Mouse (Mus musculus): ENCODE measurements around the gene Tmem9. TPM values are rescaled to one million over a fixed set of nuclear protein-coding genes. Genes with fewer than 3 reads are reported as not detected.
A peak's percentile ranks its signal among the peaks of the same experiment; 100 is the strongest.

The Tmem9 gene
- total RNA-seq, 2 experiments from 2014 or later: 53.7 to 56.7 TPM

- no peak for DNase-seq (ENCODE audit: extremely low spot score in 1 of 2, low spot score in 2 of 2)
- Histone ChIP-seq H3K27ac (no peak overlapping the region; the same call in 1 of the 2 replicates), H3K4me3 (no peak overlapping the region)
- intact Hi-C loops (cut with DNase I): no loop called here
- no peak for TF ChIP-seq CTCF (IDR thresholded peaks at IDR 0.05)
Observed at GRCm38 (mm10) chr1:136058594-136058993, 50.6 kb downstream of the Tmem9 start.

GRCm38 (mm10) chr1:136061041-136061789 is 53.3 kb downstream of the Tmem9 start:
- H3K27ac ChIP-seq: peak overlapping the region; percentile 69
- H3K4me3 ChIP-seq: no peak overlapping the region
- intact Hi-C loops (cut with DNase I): loop anchor here (2.0 to 5.0 kb wide), 2 partner anchors 56 to 72 kb away; no protein-coding TSS in a partner anchor
- TF ChIP-seq CTCF (IDR thresholded peaks at IDR 0.05): peak; percentile 66
- DNase-seq (ENCODE audit: extremely low spot score in 1 of 2, low spot score in 2 of 2): peak; percentile 79 to 80

GRCm38 (mm10) chr1:136061790-136062141 is 53.8 kb downstream of the Tmem9 start:
- TF ChIP-seq CTCF (IDR thresholded peaks at IDR 0.05): no peak
- no peak for DNase-seq (ENCODE audit: extremely low spot score in 1 of 2, low spot score in 2 of 2)
- intact Hi-C loops (cut with DNase I): loop anchor here (2.0 to 5.0 kb wide), 2 partner anchors 56 to 71 kb away; no protein-coding TSS in a partner anchor
- peak overlapping the region; percentile 69 for H3K27ac ChIP-seq
- H3K4me3 ChIP-seq: no peak overlapping the region

- intact Hi-C loops (cut with DNase I): loop anchor here (5.0 kb wide), 1 partner anchor 53 kb away; no protein-coding TSS in a partner anchor
- no peak for TF ChIP-seq CTCF (IDR thresholded peaks at IDR 0.05)
- peak; percentile 35 to 36 for DNase-seq (ENCODE audit: extremely low spot score in 1 of 2, low spot score in 2 of 2)
- H3K4me3 ChIP-seq: no peak overlapping the region
- no peak overlapping the region for H3K27ac ChIP-seq
Observed at GRCm38 (mm10) chr1:136063991-136064390, 56.0 kb downstream of the Tmem9 start.

- TF ChIP-seq CTCF (IDR thresholded peaks at IDR 0.05): no peak
- no peak overlapping the region for H3K27ac ChIP-seq
- DNase-seq (ENCODE audit: extremely low spot score in 1 of 2, low spot score in 2 of 2): no peak
Observed at GRCm38 (mm10) chr1:136066621-136067020, 58.7 kb downstream of the Tmem9 start.

GRCm38 (mm10) chr1:136067579-136067978 is 59.6 kb downstream of the Tmem9 start:
- no peak for TF ChIP-seq CTCF (IDR thresholded peaks at IDR 0.05)
- intact Hi-C loops (cut with DNase I): no loop called here
- no peak overlapping the region for H3K4me3 ChIP-seq
- H3K27ac ChIP-seq: no peak overlapping the region
- DNase-seq (ENCODE audit: extremely low spot score in 1 of 2, low spot score in 2 of 2): no peak

More at GRCm38 (mm10) chr1:136066621-136067020, 58.7 kb downstream of the Tmem9 start:
- intact Hi-C loops (cut with DNase I): no loop called here
- H3K4me3 ChIP-seq: no peak overlapping the region

- TF ChIP-seq CTCF (IDR thresholded peaks at IDR 0.05): peak; percentile 72
- H3K27ac ChIP-seq: no peak overlapping the region
- peak in 1 of 2 experiments; percentile 40 for DNase-seq (ENCODE audit: extremely low spot score in 1 of 2, low spot score in 2 of 2)
- intact Hi-C loops (cut with DNase I): loop anchor here (1.0 kb wide), 1 partner anchor 25 kb away; no protein-coding TSS in a partner anchor
- no peak overlapping the region for H3K4me3 ChIP-seq
Observed at GRCm38 (mm10) chr1:136076086-136076485, 68.1 kb downstream of the Tmem9 start.

- Histone ChIP-seq H3K27ac (no peak overlapping the region), H3K4me3 (no peak overlapping the region)
- DNase-seq (ENCODE audit: extremely low spot score in 1 of 2, low spot score in 2 of 2): no peak
- TF ChIP-seq CTCF (IDR thresholded peaks at IDR 0.05): no peak
- intact Hi-C loops (cut with DNase I): no loop called here
Observed at GRCm38 (mm10) chr1:136077656-136078055, 69.7 kb downstream of the Tmem9 start.

- DNase-seq (ENCODE audit: extremely low spot score in 1 of 2, low spot score in 2 of 2): no peak
- no peak for TF ChIP-seq CTCF (IDR thresholded peaks at IDR 0.05)
- Histone ChIP-seq H3K27ac (no peak overlapping the region), H3K4me3 (no peak overlapping the region)
- intact Hi-C loops (cut with DNase I): no loop called here
Observed at GRCm38 (mm10) chr1:136081161-136081560, 73.2 kb downstream of the Tmem9 start.

Other genes starting within 250 kb of the Tmem9 start
- 10 to 100 TPM; 18.2 to 20.0 TPM for gene Phlda3, start 242.0 kb upstream of the Tmem9 start, total RNA-seq (2021)
- 1 to 10 TPM; 1.6 to 1.7 TPM for gene Tnni1, start 228.7 kb upstream of the Tmem9 start, total RNA-seq (2021)
- under 1 TPM; 0.95 to 0.98 TPM for gene Lad1, start 189.6 kb upstream of the Tmem9 start, total RNA-seq (2021)
- 1 to 10 TPM; 7.5 to 8.9 TPM for gene Tnnt2, start 171.8 kb upstream of the Tmem9 start, total RNA-seq (2021)
- gene Pkp1, start 88.9 kb upstream of the Tmem9 start, total RNA-seq (2021): under 1 TPM; 0.25 to 0.40 TPM
- 10 to 100 TPM; 18.5 to 20.2 TPM for gene Igfn1, start 1.8 kb upstream of the Tmem9 start, total RNA-seq (2021)
- 1 to 10 TPM; 1.8 to 2.0 TPM for gene Ascl5, start 42.7 kb downstream of the Tmem9 start, total RNA-seq (2021)
- 1 to 10 TPM; 1.3 to 1.8 TPM for gene Cacna1s, start 44.6 kb downstream of the Tmem9 start, total RNA-seq (2021)
- gene Kif21b, start 123.2 kb downstream of the Tmem9 start, total RNA-seq (2021): 10 to 100 TPM; 67.3 to 74.2 TPM
- 1 to 10 TPM; 1.2 to 1.8 TPM for gene Mroh3, start 204.7 kb downstream of the Tmem9 start, total RNA-seq (2021)
- 1 to 10 TPM; 2.2 to 3.0 TPM for gene Inava, start 226.1 kb downstream of the Tmem9 start, total RNA-seq (2021)